Mouse (Mus musculus): ENCODE measurements around the gene Zfand3. TPM values are rescaled to one million over a fixed set of nuclear protein-coding genes. Genes with fewer than 3 reads are reported as not detected.

Gene Zfand3
- polyA plus RNA-seq, 1 experiment from 2014 or later: 49.9 TPM

- H3K4me3 ChIP-seq (replicated peaks; ENCODE audit: low read depth, low read length): no peak overlapping the region
- H3K4me2 ChIP-seq (ENCODE audit: low read length): no peak overlapping the region
- 89% methylated on average over 6 of the region's 6 CpGs for WGBS
- no peaks in the 10 kb centered on the region for H3K9me3 ChIP-seq (ENCODE audit: control insufficient read depth, low read length)
- H3K9ac ChIP-seq (replicated peaks; ENCODE audit: low read length): no peak overlapping the region; the same call in 1 of the 2 replicates
- no peaks in the 10 kb centered on the region for H3K36me3 ChIP-seq (ENCODE audit: control insufficient read depth, insufficient read depth, low read length)
- H3K27me3 ChIP-seq (ENCODE audit: control insufficient read depth, insufficient read depth, low read length): no peaks in the 10 kb centered on the region
- ATAC-seq (ENCODE audit: low FRiP score, low TSS enrichment): no peak
- H3K4me1 ChIP-seq (ENCODE audit: control insufficient read depth, insufficient read depth, low read length): peaks cover 45% of the 10 kb centered on the region
- no peak for DNase-seq
- H3K27ac ChIP-seq (replicated peaks; ENCODE audit: low read depth, low read length): peak overlapping the region; percentile 81
These were observed 182.6 kb downstream of the Zfand3 start for GRCm38 (mm10) chr17:30187154-30187553.

DNA sequence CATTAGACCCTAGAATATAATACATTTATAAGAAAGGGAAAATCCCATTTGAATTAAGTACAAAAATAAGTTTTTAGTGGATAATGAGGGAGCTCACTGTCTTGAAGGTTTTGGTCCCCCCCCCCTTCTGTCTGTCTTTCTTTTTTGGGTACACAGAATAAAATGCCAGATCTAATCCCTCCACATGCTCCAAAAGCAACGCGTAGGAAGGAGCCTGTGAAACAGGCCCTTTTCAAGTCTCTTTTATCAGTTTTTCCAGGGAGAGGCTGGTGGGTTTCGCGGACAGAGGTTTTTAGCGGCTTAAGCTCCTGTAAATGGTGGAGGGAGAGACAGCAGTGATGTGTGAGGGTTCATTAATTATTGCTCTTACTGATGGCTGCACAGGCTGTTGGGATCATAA is 183.0 kb downstream of the Zfand3 start:
- H3K4me3 ChIP-seq (replicated peaks; ENCODE audit: low read depth, low read length): no peak overlapping the region
- WGBS: 6% methylated on average over 5 of the region's 5 CpGs
- no peaks in the 10 kb centered on the region for H3K9me3 ChIP-seq (ENCODE audit: control insufficient read depth, low read length)
- peak overlapping the region; percentile 81 for H3K27ac ChIP-seq (replicated peaks; ENCODE audit: low read depth, low read length)
- peak overlapping the region; percentile 2; the same call in 1 of the 2 replicates for H3K4me2 ChIP-seq (ENCODE audit: low read length)
- H3K36me3 ChIP-seq (ENCODE audit: control insufficient read depth, insufficient read depth, low read length): peaks cover 2% of the 10 kb centered on the region; the same call in 1 of the 2 replicates
- H3K4me1 ChIP-seq (ENCODE audit: control insufficient read depth, insufficient read depth, low read length): peaks cover 49% of the 10 kb centered on the region
- H3K27me3 ChIP-seq (ENCODE audit: control insufficient read depth, insufficient read depth, low read length): no peaks in the 10 kb centered on the region
- no peak overlapping the region; the same call in 1 of the 2 replicates for H3K9ac ChIP-seq (replicated peaks; ENCODE audit: low read length)
- no peak for DNase-seq
- ATAC-seq (ENCODE audit: low FRiP score, low TSS enrichment): peak; percentile 14; the same call in 1 of the 2 replicates

DNA sequence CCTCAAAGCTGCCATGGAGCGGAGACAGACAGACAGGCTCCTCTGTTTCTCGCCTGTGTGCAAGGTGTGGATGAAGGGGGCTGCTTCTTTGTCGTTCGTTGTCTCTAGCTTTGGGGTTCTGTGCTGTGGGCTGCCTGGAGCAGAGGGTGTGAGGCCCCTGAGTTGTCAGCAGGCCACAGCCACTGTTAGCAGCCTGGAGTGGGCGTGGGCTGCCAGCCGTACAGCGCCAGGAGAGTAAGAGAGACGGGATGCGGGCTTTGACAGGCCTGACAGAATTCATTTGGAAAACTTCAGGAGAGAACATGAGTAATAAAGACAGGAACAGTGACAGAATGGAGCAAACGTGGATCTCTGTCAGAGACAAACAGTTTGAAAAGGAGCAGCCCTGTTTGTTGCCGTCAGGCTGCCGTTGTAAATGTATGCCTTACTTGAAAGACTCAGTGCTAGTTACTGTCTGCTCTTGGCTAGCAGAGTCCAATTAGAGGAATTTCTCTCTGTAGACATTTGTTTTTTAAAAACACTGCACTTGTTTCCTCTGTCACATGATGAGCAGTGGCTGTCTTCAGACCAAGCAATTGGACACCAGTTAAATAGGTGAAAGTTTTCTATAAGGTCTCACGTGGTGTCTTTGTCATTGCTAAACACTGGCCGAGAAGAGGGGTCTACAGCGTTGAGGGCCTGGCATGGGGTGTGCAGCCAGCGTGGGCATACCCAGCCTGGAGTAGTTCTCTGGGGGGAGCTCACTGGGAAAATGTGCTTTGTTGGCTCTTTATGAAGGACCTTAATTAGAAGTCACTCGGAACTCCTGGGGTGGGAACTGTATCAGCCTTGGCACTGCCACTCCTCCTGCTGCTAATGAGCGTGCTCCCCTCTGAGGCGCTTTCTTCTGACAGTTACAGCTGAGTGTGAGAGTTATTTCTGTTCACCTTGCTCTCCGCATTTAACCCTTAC is 183.8 kb downstream of the Zfand3 start:
- peak overlapping the region; percentile 2 for H3K4me2 ChIP-seq (ENCODE audit: low read length)
- H3K9ac ChIP-seq (replicated peaks; ENCODE audit: low read length): no peak overlapping the region; the same call in 1 of the 2 replicates
- H3K27me3 ChIP-seq (ENCODE audit: control insufficient read depth, insufficient read depth, low read length): no peaks in the 10 kb centered on the region
- H3K4me3 ChIP-seq (replicated peaks; ENCODE audit: low read depth, low read length): no peak overlapping the region
- peak; percentile 67 for ATAC-seq (ENCODE audit: low FRiP score, low TSS enrichment)
- no peaks in the 10 kb centered on the region for H3K9me3 ChIP-seq (ENCODE audit: control insufficient read depth, low read length)
- DNase-seq: peak; percentile 75
- H3K27ac ChIP-seq (replicated peaks; ENCODE audit: low read depth, low read length): peak overlapping the region; percentile 81
- H3K4me1 ChIP-seq (ENCODE audit: control insufficient read depth, insufficient read depth, low read length): peaks cover 56% of the 10 kb centered on the region
- 11% methylated on average over 20 of the region's 20 CpGs for WGBS
- H3K36me3 ChIP-seq (ENCODE audit: control insufficient read depth, insufficient read depth, low read length): peaks cover 6% of the 10 kb centered on the region; the same call in 1 of the 2 replicates

GRCm38 (mm10) chr17:30191097-30191640 is 186.6 kb downstream of the Zfand3 start:
- H3K27ac ChIP-seq (replicated peaks; ENCODE audit: low read depth, low read length): no peak overlapping the region

GRCm38 (mm10) chr17:30192416-30193005 is 188.0 kb downstream of the Zfand3 start:
- no peak overlapping the region for H3K9ac ChIP-seq (replicated peaks; ENCODE audit: low read length)
- H3K36me3 ChIP-seq (ENCODE audit: control insufficient read depth, insufficient read depth, low read length): peaks cover 6% of the 10 kb centered on the region; the same call in 1 of the 2 replicates
- no peak overlapping the region for H3K4me2 ChIP-seq (ENCODE audit: low read length)
- no peak for DNase-seq
- H3K4me1 ChIP-seq (ENCODE audit: control insufficient read depth, insufficient read depth, low read length): peaks cover 87% of the 10 kb centered on the region
- no peak overlapping the region for H3K4me3 ChIP-seq (replicated peaks; ENCODE audit: low read depth, low read length)
- WGBS: 90% methylated on average over 26 of the region's 26 CpGs
- no peak for ATAC-seq (ENCODE audit: low FRiP score, low TSS enrichment)
- H3K27me3 ChIP-seq (ENCODE audit: control insufficient read depth, insufficient read depth, low read length): no peaks in the 10 kb centered on the region
- no peaks in the 10 kb centered on the region for H3K9me3 ChIP-seq (ENCODE audit: control insufficient read depth, low read length)
- peak overlapping the region; percentile 76; the same call in 1 of the 2 replicates for H3K27ac ChIP-seq (replicated peaks; ENCODE audit: low read depth, low read length)

More at GRCm38 (mm10) chr17:30191097-30191640, 186.6 kb downstream of the Zfand3 start:
- Histone ChIP-seq H3K9me3 (ENCODE audit: control insufficient read depth, low read length) (no peaks in the 10 kb centered on the region), H3K36me3 (ENCODE audit: control insufficient read depth, insufficient read depth, low read length) (peaks cover 6% of the 10 kb centered on the region; the same call in 1 of the 2 replicates), H3K27me3 (ENCODE audit: control insufficient read depth, insufficient read depth, low read length) (no peaks in the 10 kb centered on the region), H3K4me2 (ENCODE audit: low read length) (no peak overlapping the region), H3K4me3 (replicated peaks; ENCODE audit: low read depth, low read length) (no peak overlapping the region), H3K4me1 (ENCODE audit: control insufficient read depth, insufficient read depth, low read length) (peaks cover 84% of the 10 kb centered on the region), H3K9ac (replicated peaks; ENCODE audit: low read length) (no peak overlapping the region)
- DNase-seq (no peak), ATAC-seq (ENCODE audit: low FRiP score, low TSS enrichment) (no peak)
- WGBS: 73% methylated on average over 11 of the region's 11 CpGs

DNA sequence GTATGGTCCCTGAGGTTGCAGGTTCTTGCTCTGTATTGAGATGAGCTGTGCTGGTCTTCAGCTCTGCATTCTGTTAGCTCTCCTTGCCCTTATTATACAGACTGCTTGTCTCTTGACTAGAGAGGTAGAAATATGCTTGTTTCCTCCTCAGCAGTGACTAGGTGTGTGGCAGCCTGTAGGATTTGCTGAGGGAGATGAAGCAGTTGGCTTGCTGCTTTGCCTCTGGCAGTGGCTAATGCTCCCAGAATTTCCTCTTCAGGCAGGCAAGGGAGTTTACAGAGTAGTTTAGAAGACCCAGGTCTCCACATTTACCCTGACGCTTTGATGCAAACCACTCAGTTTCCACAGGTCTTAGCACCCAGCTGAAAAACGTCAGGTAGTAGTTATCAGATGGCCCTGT is 189.1 kb downstream of the Zfand3 start:
- ATAC-seq (ENCODE audit: low FRiP score, low TSS enrichment): no peak
- Histone ChIP-seq H3K27ac (replicated peaks; ENCODE audit: low read depth, low read length) (peak overlapping the region; percentile 76), H3K27me3 (ENCODE audit: control insufficient read depth, insufficient read depth, low read length) (no peaks in the 10 kb centered on the region), H3K4me2 (ENCODE audit: low read length) (no peak overlapping the region), H3K9ac (replicated peaks; ENCODE audit: low read length) (no peak overlapping the region), H3K4me1 (ENCODE audit: control insufficient read depth, insufficient read depth, low read length) (peaks cover 81% of the 10 kb centered on the region), H3K9me3 (ENCODE audit: control insufficient read depth, low read length) (no peaks in the 10 kb centered on the region), H3K36me3 (ENCODE audit: control insufficient read depth, insufficient read depth, low read length) (peaks cover 6% of the 10 kb centered on the region; the same call in 1 of the 2 replicates), H3K4me3 (replicated peaks; ENCODE audit: low read depth, low read length) (no peak overlapping the region)
- 88% methylated on average over 2 of the region's 2 CpGs for WGBS
- DNase-seq: no peak

- Histone ChIP-seq H3K36me3 (ENCODE audit: control insufficient read depth, insufficient read depth, low read length) (peaks cover 6% of the 10 kb centered on the region; the same call in 1 of the 2 replicates), H3K4me1 (ENCODE audit: control insufficient read depth, insufficient read depth, low read length) (peaks cover 81% of the 10 kb centered on the region), H3K27me3 (ENCODE audit: control insufficient read depth, insufficient read depth, low read length) (no peaks in the 10 kb centered on the region), H3K4me3 (replicated peaks; ENCODE audit: low read depth, low read length) (no peak overlapping the region), H3K9me3 (ENCODE audit: control insufficient read depth, low read length) (no peaks in the 10 kb centered on the region), H3K27ac (replicated peaks; ENCODE audit: low read depth, low read length) (peak overlapping the region; percentile 76), H3K9ac (replicated peaks; ENCODE audit: low read length) (no peak overlapping the region), H3K4me2 (ENCODE audit: low read length) (no peak overlapping the region)
- no peak for ATAC-seq (ENCODE audit: low FRiP score, low TSS enrichment)
- WGBS: 60% methylated on average over 3 of the region's 3 CpGs
- DNase-seq: no peak
These were observed 189.6 kb downstream of the Zfand3 start for GRCm38 (mm10) chr17:30194091-30194490.

DNA sequence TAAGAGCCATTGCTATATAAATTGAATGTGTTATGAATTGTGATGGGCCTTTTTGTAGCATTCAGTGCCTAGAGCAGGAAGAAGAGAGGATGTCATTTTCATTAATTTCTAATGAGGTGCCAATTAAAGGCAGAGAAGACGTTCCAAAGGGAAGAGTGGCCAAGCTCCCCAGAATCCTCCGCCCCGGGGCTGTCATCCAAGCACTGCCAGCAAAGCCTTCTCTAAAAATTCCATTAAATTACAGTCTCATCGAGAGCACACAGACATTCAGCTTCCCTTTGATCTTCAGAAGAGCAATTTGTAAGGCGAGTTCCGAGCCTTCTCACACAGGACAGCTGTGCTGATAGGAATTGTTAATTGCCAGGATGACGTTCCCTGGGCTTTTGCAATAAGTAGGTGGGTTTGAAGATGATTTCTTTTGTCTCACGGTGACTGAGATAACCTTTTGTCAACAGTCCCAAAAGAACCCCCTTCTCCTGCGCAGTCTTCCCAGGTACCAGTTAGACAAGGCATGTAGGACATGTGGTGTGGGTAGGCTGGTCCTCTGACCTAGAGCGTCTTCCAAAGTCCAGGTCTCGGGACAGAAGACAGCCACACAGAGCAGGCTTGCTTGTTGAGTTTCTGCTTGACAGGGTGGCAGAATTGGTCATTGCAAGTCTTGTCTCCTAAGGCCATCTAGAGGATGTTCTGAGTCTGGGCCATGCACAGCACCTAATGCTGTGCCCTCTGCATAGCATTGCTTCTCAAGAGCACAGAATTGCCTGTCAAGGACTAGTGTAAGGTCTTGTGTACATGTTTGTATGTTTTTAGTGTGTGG is 190.3 kb downstream of the Zfand3 start:
- ATAC-seq (ENCODE audit: low FRiP score, low TSS enrichment) (peak; percentile 35; the same call in 1 of the 2 replicates), DNase-seq (peak; percentile 84)
- H3K4me2 ChIP-seq (ENCODE audit: low read length): no peak overlapping the region
- no peak overlapping the region for H3K4me3 ChIP-seq (replicated peaks; ENCODE audit: low read depth, low read length)
- H3K27ac ChIP-seq (replicated peaks; ENCODE audit: low read depth, low read length): peak overlapping the region; percentile 76
- peaks cover 6% of the 10 kb centered on the region; the same call in 1 of the 2 replicates for H3K36me3 ChIP-seq (ENCODE audit: control insufficient read depth, insufficient read depth, low read length)
- H3K4me1 ChIP-seq (ENCODE audit: control insufficient read depth, insufficient read depth, low read length): peaks cover 78% of the 10 kb centered on the region
- H3K9ac ChIP-seq (replicated peaks; ENCODE audit: low read length): no peak overlapping the region
- no peaks in the 10 kb centered on the region for H3K27me3 ChIP-seq (ENCODE audit: control insufficient read depth, insufficient read depth, low read length)
- 39% methylated on average over 11 of the region's 11 CpGs for WGBS
- no peaks in the 10 kb centered on the region for H3K9me3 ChIP-seq (ENCODE audit: control insufficient read depth, low read length)

Data from midbrain, embryonic 14.5 days (tissue).